Mouse (Mus musculus) monocyte, adult 2 months (primary cell): ENCODE measurements around the gene Stk32c.

ENCODE experiments used
- DNase-seq, 2 experiments: peaks; one replicate each; pipeline ENCODE4 v3.0.0; 2022; ENCODE audit warnings: low spot score in 2 of 2, low read depth in 1 of 2

Stk32c gene

DNA sequence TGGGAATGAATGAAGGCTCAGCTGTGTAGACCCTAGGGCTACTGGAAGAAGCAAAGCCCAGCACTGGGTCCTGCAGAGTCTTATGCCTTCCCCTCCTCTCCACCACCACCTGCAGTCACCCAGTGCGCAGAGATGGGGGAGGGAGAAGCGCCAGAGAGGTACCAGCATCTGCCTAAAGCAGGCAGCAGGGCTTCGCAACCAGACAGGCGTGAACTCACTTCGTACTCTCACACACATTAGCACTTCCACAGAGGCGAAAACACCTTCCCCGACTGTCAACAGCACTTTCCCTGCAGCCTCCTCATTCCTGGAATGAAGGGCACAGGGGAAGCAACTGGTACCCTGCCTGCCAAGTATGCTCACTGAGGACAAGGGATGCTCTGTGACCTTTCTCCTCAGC, 63.7 kb downstream of the Stk32c start:
- DNase-seq, result no peak

DNA sequence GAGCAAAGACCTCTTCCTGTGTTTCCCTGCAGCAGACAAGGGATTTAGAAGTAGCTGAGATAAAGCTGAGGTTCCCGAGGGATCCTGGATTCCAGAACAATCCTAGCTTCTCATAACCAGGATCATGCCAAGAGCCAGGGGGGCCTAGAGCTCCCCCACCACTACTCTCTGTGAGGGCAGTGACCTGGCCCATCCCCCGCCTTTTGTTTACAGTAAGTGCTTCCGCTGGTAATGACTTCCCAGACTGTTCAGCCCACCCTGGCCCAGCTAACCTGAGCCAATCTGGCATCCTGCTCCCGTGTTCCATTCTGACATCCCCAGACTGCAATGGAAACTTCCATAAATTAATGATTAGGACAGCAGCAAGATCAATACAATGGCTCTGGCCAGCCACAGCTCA, 65.7 kb downstream of the Stk32c start:
- DNase-seq, result no peak

DNA sequence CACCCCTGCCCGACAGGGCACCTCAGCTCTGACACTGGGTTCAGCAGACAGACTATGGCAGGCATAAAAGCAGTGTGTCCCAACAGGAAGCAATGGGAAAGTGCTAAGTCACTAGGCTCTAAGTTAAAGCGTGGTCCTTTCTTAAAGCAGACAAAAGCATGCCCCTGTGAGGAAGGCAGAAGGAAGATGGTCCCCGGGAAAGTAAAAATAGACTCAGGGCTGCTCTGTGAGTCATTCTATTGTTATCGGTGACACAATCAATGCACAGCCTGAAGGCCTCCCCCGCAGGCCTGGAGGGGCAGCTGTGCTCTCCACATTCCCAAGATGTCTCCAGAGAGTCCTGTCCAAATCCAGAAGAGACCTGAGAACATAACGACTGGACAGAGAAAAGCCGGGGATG, 67.2 kb downstream of the Stk32c start:
- DNase-seq, result no peak

DNA sequence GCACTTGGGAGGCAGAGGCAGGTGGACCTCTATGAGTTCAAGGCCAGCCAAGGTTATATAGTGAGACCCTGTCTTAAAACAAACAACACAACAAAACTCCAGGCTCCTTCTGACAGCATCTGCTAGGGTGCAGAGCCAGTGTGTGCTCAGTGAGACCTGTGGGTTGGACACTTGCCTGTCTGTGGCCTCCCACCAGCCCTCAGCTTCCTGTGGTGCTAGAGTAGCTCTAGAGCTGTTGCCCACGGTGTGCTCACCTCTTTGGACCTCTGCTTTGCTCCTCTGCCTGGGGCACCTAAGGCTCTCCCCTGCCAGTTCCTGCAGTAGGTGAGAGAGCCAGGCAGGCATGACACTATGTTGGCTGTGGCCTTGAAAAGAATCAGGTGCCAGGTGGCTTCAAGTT, 69.3 kb downstream of the Stk32c start:
- no peak for DNase-seq

DNA sequence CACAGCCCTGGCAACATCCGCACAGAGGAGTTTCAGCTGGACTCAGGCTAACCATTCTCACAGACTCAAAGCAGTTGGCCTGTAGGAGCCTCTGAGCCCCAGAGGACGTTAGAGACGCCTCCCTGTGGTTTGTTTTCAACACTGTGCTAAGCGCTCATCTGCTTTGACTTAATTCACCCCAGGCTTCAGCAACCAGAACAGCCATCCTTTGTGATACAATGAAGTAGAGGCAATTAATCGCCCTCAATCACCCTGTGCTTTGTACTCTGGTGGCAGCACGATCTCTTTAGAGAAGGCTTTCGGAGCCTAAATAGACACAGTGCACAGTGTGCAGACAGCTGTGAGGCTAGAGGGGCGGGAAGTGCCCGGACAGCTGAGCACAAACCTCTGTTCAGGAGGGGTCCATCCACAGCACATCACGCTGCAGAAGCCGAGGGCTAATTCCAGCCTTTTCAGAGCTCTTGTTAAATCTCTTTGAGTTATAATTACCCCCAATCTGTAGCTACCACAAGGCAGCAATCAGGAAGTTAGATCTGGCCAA, 73.1 kb downstream of the Stk32c start:
- DNase-seq, result no peak

DNA sequence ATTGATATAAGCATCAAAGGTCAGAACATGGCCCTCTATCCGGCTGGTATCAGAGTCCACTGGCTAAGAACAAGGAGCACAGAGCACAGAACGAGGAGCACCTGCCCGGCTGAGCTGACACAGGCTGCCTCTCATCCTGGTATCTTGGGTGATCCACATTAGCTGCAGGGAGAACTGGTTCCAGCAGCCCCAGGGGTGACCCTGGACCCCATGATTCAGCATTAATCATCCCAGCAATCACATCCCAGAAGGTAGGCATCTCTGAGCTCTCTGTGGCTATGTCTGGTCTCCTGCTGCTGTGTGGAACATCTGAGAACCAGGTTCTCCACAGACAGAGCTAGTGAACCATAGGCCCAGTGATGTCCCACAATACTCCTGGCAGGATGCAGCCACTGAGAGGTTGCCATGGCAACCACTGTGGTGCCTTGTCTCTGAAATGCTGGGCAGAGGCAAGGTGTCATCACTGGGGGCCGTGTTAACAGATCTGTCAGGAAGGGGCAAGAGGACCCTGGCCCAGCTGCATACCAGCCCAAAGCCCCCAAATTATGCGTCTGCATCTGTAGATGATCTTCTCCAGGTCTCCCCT, 76.1 kb downstream of the Stk32c start:
- no peak for DNase-seq

DNA sequence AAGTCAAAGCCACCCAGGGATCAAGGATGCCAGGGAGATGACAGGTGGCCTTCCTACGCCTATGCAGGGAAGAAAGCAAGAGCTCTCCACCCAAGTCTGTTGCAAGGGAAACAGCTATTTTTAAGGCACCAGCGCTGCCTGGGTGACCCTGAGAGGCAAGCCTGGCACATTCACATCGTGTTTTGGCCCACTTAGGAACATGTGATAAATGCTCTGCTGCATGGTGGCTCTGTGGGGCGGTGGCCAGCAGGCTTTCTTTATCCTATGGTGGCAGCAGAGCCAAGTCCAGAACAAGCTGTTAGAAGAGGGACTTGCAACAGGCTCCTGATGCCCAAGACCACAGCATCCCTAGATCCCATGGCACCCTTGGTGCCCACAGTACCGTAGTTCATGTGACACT, 77.9 kb downstream of the Stk32c start:
- no peak for DNase-seq

DNA sequence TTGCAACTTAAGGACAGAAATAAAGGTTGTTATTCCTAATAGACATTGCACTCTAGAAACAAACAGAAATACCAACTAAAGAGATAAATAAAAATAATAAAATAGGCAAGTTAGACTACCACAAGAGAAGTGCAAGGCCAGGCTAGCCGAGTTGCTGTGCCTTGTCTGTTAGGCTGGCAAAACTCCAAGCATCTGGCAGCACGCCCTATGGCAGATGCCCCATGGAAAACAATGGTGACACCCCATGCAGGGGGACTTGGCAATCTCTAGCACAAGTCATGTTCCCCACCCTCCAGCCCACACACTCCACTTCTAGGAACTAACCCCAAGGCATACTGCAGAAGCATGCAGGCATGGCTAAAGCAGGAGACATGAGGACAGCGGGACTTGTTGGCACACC, 79.7 kb downstream of the Stk32c start:
- no peak for DNase-seq

DNA sequence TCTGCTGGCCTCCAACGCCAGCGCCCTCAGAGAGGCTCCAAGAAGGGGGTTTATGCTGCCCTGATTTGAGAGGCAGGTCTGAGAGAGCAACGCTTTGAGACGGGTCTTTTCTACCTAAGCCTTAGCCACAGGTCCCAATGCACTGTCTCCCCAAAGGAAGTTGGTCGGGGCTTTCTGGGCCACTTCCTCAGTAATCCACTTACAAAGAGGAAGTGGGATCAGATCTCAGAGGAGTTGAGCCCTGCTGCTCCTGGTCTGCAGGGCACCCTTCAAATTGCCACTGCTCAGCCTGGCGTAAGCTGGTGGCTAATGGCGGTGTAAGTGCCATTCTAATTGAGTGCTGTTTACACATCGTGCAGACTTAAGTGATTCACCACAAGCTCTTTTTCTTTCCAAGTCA, 81.6 kb downstream of the Stk32c start:
- DNase-seq, result peak; percentile 17 to 36

DNA sequence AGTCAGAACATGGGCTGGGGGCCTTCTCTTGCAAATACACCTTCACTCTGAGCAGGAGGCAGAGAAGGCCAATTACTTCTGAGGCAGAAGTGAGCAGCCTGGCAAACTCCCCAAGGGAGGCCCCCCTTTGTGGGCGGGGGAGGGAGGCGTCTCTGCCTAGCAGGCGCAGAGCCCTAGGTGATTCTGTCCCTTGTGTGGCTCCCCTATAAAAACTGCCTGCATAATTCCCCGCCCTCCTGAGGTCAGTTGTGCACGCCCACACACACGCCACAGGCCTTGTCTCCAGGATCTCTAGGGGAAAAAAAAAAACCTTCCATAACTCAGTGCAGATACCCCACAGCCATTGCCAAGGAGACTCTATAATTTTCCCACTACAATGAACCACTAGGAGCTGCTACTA, 82.7 kb downstream of the Stk32c start:
- DNase-seq, result no peak

DNA sequence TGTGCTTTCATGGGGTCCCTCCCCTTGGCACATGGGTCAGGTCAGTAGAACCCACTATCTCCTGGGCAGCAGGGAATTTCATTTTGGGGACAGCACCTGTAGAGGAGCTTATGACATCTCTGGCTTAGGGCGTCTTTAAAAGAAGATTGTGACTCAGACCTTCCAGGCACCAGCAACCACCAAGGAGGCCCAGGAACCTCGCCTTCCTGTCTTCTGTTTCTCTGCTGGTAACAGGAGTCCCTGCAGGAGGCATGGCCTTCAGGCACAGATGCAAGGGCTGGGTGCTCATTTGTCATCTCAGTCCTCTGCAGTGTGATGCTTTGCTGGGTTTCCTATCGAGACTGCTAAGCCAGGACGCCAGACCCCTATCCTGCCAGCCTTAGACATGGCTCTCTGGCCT, 84.1 kb downstream of the Stk32c start:
- DNase-seq, result no peak

DNA sequence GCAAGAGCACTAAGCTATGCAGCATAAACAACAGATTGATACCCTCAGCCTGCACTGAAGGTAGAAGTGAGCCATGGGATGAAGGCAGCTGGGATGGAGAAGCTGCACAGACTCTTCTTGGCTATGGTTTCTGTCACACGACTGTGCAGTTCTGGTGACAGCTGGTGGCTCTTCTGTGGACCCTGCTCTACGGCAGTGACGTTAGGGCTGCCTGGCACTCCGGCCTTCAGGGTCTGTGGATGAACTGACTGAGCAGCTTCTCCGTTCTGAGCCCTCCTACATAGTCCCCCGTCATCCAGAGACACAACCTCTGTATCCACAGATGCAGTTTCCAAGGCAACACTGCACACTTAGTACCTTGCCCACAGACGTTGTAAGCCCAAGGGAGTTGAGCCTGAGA, 86.6 kb downstream of the Stk32c start:
- DNase-seq, result no peak

DNA sequence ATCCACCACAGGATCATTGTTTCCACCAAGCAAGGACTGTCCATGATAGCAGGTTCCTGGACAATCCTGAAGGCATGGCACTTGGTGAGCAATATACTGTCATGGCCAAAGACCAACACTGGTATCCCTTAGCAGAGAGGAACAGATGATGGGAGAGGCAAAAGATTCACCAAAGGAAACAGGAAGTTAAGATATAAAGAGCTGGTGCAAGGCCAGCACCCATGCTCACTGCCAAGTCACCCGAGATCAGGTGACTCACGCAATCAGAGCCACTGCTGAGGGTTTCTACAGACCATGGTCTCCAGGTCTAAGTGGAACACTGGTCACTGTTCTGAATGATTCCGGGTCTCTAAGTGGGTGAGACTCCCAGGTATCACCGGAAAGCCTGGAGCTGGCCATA, 87.2 kb downstream of the Stk32c start:
- DNase-seq, result no peak

DNA sequence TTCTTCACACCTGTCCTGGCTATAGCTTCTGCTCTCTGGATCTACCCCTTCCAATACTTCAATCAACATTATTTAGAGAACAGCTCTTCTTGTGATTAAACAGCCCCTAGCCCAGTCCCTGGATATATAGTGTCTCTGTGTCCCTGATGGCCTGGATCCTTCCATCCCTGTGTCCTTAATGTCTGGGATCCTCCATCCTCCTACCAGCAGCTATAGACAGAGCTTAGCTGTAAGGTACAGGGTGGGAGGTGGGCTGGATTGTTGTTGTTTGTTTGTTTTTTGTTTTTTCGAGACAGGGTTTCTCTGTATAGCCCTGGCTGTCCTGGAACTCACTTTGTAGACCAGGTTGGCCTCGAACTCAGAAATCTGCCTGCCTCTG, 93.3 kb downstream of the Stk32c start:
- no peak for DNase-seq

DNA sequence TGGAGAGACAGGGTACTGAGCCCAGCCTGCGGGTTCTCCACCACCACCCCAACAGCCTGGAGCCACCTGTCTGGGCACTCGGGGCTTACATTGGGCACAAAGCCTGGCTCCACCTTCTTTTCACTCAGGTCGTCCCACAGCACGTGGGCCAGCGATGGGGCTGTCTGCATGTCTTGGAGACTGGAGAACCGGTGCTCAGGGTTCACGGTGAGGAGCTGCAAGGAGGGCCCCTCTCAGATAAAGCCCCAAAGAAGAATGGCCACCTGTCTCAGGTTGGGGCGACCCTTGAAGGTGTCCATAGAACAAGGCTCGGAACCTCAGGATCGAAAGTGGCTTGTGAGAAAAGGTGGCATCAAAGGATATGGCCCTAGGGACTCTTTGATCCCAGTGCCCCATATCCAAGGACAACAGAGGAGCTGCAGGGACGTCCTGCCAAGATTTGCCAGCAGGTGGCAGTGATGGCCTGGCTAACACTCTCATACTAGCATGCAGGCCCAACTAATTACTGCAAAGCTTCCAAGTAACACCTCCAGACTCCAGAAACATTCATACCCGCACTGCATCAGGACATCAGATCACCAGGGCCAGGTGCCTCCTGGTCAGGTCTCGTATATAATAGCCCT, 93.8 kb downstream of the Stk32c start:
- peak; percentile 8 to 40 for DNase-seq

DNA sequence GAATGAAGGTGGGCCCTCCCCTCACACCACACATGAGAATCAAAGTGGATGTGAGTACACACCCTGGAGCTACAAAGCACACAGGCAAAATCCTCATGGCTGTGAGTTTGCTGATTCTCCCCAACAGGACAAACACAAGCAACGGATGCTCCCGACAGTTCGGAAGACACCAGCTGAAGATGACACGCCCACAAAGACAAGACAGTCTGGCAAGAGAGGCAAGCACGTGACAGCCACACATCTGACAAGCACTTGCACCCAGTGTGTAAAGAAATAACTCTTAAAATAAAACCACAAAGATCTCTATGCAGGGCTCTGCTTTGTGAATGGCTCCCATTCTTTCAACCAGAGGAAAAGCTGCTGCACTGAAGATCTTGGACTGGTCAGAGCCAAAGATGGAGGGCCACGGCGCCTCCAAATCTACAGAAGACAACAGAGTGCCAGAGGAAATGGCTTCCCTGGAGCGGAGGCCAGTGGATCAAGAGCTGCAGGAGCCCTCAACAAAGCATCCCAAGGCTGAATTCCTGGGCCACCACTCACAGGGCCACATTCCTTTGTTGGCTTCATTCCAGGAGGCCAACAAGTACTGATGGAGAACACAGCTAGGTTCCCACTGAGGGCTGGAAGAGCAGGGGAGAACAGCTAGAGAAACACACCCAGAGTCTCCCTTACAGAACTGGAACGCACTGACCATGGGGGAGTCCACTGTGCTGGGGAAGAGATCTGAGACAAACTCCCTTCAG, 105.0 kb downstream of the Stk32c start:
- no peak for DNase-seq

DNA sequence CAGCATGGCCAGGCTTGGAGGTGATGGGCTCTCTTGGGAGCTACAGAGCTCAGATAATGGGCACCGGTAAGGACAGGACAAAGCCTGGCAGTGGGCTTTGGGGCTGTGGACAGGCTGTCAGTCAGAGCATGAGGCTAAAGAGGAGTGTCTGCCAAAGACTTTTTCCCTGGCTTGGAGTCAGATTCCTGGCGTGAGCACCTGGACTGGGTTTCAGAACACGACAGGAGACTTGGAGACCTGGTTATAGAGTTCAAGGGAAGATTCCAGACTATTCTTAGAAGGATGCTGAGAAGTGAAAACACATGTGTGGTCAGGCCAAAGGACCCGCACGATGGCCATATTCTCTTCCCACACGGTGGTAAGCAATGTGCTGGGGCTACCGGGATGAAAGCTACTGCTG, 107.4 kb downstream of the Stk32c start:
- no peak for DNase-seq

DNA sequence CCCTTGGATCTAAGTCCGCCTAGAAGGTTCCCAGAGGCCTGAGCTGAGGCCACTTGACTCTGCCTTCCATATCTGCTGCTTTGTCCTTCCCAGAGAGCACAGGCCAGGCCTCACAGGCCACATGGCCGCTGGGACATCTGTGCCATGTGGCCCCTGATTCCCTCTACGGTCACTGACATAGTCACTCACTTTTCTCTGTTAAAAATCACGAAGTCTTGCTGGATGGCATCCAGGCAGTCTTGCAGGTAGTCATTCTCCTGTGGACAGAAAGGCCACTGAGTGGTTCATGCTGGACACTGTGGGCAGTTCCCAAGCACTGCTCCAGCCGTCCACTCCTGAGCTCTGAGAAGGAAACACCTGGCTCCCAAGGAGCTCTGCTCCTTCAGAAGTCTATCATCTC, 108.0 kb downstream of the Stk32c start:
- no peak for DNase-seq

DNA sequence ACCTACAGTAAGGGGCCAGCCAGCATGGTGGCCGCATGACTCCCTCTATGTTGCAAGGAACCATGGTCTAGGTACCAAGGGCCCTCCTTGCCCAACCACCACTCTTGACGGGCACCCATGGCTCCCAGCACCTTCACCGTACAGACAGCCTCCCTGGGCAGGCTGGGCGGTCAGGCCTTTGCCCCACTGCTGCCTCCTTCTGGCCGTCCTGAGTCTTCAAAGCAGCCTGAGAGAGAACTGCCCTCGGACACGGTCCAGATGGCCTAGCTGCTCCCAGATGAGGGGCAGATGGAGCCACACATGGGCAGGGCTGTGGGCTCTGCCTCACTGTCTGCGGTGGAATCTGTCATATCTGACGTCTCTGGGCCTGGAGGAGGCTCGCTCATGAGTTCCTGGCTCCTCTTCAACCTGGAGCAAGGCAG, 109.1 kb downstream of the Stk32c start:
- DNase-seq, result no peak

DNA sequence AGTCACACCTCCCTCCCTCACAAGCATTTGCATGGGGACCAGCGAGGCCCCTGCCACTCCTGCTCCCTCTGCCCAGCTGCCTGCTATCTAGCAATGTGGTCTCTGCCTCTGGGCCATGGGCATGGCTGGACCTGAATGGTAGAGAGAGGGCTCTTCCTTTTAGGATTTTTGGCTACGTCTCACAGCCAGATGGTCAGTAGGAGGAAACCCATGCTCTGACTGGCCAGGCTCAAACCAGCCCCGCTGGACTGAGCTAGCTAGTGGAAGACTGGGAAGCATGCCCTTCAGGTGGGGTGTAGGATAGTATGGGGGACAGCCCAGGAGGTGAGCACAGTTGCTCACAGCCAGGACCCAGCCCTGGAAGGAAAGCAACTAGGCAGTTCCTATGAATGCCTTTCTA, 111.3 kb downstream of the Stk32c start:
- DNase-seq, result no peak

DNA sequence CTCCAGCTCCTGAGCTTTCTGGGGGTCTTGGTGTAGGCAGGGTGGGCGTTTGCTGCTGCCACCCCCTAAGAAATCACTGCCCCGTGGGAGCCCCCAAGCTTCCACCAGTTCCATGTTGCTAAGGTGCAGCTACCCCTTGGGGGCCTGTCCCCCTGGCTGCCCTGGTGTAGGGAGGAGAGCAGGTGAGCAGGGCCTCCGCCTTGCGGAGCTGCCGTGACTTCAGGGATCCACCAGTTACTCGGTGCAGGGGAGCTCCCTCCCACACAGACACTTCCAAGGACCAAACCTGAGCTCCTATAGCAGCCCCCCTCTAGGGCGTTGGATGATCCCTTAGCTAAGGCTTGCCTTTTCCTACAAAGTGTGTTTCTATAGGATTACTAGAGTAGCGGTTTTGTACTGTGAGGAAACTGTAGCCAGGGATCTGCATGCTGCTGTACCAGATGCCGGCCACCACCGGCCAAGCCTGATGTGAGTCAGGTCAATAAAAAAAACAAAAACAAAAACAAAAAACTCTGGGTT, 111.8 kb downstream of the Stk32c start:
- no peak for DNase-seq

DNA sequence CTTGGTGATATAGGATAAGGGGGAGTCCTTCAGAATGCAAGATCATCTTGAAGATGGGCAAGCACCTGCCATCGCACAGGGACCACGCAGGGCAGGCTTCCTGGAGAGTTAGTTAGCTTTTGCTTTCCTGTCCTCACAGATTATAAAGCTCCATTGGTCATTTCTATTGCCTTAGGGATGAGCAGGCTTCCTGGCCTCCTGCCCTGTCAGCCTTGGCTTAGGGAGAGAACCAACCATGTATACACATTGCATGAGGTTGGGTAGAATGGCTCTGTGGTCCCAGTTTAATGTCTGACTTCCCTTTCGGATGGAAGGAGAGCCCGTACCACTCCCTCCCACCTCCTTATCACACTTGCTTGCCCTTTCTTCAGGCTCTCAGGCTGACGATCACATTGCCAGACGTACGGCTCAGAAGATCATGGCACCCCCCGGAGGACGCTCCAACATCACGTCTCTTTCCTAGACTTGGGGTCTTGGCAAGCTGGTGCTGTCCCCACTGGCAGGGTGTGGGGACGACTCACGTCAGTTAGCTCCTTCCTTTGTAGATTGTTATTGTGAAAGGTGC, 112.5 kb downstream of the Stk32c start:
- DNase-seq, result no peak
